Mouse (Mus musculus) c-Kit-positive CD71-negative TER-119-negative erythroid progenitor cells, embryonic 14.5 days (primary cell): ENCODE measurements at regions not wholly inside any gene's neighbourhood (a gene's known extent, or its start where the extent isn't known, plus 50 kb on each side); places are given as distances from the start of the nearest gene placed in this dataset.

Experiments
- DNase-seq: peaks from one replicate; pipeline ENCODE4 v3.0.0-alpha.2; 2013; ENCODE audit warnings: low read depth

GRCm38 (mm10) chr4:93450831-93451230 is 115.5 kb upstream of the Tusc1 start:
- no peak for DNase-seq

DNA sequence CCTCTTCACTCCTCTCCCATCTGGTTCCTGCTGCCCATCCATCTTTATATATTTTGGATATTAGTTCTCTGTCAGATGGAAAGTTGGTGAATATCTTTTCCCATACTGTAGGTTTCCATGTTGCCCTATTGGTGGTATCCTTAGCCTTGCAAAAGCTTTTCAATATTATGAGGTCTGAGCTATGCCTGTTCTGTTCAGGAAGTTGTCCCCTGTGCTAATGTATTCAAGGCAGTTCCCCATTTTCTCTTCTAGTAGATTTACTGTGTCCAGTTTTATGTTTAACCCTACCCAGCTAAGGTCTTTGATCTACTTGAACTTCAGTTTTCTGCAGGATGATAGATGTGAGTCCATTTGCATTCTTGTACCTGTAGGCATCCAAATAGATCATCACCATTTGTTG is 109.4 kb upstream of the Tusc1 start:
- DNase-seq, result no peak

GRCm38 (mm10) chr4:93438587-93439336 is 103.5 kb upstream of the Tusc1 start:
- no peak for DNase-seq

DNA sequence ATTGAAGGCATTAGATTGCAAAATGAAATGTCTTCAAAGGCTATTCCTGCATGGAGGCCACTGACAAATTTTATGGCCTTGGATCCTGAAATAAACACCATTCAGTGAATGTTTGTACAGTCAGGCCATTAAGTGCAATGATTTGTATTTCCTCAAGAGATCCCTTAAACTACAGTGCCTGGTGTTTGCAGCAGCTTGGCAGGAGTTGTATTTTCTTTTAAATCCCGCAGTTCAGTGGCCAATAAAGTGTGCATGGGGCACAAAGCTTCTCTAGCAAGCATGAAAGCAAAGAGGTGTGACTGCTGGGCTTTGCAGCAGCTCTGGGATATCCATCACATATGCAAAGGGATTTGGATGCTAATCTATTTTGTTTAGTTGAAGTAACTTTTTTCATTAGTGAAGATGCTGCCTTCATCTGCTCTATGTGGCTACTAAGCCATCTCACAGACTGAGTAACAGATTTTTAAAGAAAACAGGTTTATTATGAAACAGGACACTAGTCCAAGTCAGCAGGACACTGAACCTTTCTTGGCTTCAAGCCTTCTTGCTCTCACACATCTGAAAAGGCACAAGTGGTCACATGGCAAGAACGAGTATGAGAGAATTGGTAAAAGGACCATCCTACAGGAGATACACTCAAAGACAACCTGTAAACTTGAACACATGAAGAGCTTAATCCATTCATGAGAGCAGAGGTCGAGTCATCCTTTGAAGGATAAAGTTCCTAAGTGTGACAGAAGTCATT is 102.2 kb upstream of the Tusc1 start:
- no peak for DNase-seq

GRCm38 (mm10) chr4:93412695-93413094 is 77.4 kb upstream of the Tusc1 start:
- DNase-seq, result no peak

DNA sequence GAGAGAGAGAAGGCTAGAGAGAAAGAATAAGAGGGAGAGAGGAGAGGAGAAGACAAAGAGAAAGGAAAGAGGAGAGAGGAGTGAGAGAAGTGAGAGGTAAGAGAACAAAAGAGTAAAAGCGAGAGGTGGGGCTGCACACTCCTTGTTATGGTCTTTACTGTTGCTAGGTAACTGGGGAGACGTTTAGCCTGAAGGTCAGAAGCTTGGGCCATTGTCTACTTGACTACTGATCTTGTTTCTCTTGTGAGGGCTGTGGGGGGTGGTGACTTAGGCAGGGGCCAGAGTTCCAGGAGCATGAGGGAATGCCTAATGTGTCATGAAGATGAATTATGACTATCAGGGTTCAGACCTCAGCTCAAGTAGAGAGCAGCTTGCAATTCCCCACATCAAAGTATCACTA is 71.6 kb upstream of the Tusc1 start:
- no peak for DNase-seq

DNA sequence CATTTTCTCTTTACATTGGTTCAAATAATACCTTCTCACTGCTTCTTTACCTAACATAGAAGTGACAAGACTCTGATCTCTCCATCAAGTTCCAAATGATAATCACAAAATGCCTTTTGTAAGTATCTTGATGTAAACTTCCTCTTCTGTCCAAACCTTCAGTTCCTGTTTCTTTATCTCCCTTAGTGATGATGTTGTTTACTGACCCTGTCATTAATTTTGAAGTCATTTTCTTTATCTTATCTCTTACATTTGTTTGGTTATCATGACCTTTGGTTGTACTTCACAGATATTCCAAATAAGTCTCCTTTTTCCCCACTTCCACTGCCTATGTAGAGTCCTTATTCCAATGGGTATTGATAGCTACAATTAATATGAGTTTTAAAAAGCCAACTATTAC is 65.3 kb upstream of the Tusc1 start:
- DNase-seq, result no peak
